Mouse (Mus musculus) heart, postnatal 0 days (tissue): ENCODE measurements around the gene Flt3l.

Experiments
- CTCF ChIP-seq: IDR thresholded peaks from 2 replicates; pipeline ENCODE4 v1.5.1; 2016; ENCODE audit warnings: antibody characterized with exemption, control low read depth, low read depth
- EP300 ChIP-seq: IDR thresholded peaks from 2 replicates; pipeline ENCODE4 v1.6.1; 2016; ENCODE audit warnings: antibody characterized with exemption, low read depth

GRCm38 (mm10) chr7:45106441-45106840 is 29.8 kb downstream of the Flt3l start:
- no peak for TF ChIP-seq CTCF
- TF ChIP-seq EP300: no peak
